Mouse (Mus musculus) urinary bladder, postnatal 14 days (tissue): Measurements from ENCODE around the gene Vmp1.

Experiments used
- DNase-seq: peaks from one replicate; pipeline ENCODE4 v3.0.0; 2021; ENCODE audit warnings: low spot score

Vmp1 gene

DNA sequence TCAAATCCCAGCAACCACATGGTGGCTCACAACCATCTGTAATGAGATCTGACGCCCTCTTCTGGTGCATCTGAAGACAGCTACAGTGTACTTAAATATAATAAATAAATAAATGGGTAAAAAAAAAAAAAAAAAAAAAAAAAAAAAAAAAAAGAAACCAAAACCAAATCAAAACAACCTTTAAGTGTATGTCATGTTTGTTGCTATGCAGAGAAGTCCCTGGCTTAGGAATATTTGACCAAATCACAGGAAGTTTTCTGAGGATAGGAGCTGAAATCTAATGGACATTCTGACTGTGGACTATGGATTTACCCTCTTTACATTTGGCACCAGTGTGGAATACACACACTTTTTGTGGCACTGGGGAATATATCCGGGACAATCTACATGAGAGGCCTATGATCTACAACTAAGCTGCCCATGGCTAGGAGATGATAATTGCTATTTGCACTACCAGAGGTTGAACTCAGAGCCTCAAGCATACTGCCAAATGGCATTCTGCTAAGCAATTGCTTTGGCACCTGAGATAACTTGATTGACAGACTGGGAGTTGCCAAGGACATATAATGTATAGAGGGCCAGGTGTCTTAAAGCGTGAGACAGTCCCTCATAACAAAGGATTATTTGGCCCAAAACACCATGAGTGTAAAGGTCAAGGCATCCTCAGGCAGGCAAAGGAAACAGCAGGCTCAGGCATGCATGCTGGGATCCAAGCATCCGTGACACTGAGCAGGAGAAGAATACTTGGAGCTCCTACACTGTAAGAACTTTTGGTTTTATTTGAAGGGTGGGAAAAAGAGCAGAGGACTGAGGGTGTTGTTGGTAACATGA lies 84.0 kb downstream of the Vmp1 start:
- no peak for DNase-seq

DNA sequence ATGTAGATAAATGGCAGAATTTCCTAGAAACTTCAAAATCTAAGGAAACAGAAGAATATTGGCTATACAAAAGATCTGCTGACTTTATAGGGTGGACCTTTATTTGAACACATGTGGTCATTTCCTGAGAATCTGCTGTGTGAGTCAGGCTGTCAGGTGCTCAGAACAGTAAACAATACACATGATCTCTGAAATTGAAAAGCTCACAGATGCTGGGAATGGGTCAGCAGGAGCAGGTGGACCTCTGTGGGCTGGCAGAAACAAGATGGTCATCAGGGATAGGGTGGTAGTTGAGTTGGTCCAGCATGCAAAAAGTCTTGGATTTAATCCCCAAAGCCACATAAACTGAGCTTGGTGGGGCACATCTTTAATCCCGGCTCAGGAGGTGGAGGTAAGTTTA lies 85.1 kb downstream of the Vmp1 start:
- DNase-seq: no peak

DNA sequence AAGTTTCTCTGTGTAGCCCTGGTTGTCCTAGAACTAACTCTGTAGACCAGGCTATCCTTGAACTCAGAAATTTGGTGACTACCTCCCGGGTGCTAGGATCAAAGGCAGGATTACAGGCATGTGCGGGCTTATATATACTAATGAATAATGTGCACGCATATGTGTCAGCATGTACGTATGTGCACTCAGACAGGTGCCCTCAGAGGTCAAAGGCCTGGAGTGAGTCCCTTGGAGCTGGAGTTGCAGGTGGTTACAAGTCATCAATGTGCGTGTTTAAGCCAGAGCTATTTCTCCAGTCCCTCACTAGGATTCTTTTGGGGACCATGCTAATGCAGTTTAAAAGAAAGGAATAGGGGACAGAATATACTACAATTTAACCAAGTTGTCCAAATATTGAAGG lies 85.5 kb downstream of the Vmp1 start:
- DNase-seq: no peak

DNA sequence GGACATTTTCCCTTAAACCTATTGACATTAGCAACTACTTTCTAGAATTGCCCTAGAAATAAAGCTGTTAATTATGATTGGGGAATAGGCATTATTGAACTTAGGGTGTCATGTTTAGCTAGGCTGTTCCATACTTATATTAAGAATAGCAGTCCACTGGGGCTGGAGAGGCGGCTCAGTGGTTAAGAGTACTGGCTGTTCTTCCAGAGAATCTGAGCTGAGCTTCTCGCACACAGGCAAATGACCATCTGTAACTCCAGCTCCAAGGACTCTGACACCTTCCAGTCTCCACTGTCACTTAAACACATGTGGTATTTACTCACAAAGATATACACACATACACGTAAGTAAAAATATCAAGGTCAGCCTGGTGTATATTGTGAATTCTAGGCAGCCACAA lies 86.7 kb downstream of the Vmp1 start:
- DNase-seq: no peak

DNA sequence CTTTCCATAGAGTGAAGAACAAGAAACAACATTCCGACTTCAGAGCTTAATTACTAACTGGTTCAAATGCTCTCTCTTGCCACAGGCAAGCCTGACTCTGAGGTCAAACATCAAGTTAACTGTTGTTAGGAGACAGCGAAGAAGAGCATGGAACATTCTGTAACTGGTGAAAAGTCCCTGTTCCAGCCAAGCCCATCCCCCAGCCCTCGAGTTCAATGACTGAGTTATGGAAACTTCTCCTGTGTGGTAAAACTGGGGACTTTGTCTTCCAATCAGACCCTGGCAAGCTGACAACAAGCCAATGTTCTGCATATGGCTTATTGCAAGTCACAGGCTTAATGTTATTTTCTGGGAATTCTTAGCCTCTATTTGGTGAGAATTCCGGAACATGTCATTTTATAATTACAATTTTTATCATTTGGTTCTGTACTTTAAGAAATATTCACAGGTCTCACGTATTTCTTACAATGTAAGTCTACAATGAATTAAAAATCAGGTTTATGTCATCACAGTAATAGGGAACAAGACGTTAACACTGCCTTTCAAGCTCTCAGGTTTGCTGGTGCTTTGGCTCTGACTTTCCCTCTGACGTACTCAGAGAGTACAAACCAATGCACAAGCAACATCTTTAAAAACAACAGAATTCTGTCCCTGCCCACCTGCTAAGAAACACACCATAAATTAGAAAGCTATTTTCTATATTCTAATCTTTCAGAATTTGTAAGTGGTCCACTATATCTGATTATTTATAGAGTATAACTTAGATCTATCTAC lies 87.3 kb downstream of the Vmp1 start:
- DNase-seq: peak; percentile 50

DNA sequence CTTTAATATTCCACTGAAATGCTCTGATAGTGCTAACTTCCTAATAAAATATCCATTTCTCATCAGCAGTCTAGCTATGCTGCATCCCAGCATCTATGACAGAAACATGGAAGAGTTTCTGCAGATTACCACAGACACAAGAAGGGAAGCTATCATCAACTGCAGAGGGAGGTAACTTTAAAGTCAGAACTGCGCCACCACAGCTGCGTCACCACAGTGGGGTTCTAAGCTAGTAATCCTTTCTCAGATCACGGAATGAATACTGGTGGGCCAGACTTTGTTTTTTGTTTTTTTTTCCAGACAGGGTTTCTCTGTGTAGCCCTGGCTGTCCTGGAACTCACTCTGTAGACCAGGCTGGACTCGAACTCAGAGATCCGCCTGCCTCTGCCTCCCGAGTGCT lies 88.3 kb downstream of the Vmp1 start:
- no peak for DNase-seq

DNA sequence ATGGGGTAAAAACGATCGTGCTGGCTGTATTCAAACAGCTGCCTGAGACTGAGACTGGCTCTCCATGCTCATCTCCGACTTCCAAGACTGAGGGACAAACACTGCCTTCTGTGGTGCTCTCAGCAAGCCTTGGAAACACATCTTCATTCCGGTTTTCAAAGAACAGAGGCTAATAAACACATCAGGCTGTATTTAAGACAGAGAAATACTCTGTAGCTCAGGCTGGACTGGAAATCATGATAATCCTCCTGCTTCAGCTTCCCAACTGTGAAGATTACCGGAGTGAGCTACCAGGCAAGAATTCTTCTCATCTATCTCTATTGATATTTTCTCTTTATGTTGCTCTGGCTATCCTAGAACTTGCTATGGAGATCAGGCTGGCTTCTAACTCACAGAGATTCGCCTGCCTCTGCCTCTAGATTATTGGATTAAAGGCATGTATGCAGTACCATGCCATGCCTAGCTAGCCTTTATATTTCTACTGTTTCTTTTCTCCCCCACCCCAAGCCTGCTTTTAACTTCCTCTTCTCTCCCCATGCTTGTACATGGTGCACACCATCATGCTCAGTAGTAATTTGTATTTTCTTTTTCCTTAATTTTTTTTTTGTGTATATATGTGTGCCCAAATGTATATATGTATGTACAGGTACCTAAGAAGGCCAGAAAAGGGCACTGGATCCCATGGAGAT lies 89.3 kb downstream of the Vmp1 start:
- no peak for DNase-seq

DNA sequence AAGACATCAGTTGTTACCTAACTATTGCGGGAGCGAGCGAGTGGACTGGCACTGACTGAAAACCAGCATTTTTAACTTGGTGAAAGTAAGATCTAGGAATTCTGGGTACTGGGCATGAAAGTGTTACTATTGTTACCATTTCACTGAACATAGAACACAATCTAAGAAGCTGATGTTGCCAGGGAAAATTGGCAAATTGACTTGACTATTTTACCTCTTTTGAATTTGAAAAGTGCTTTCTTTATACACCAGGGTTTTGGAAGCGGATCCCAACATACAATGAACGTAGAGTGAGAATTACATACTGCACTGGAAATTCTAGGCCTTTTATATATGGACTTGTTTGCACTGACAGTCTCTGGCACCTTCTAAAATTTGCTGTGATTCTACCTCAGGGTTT lies 90.2 kb downstream of the Vmp1 start:
- no peak for DNase-seq

DNA sequence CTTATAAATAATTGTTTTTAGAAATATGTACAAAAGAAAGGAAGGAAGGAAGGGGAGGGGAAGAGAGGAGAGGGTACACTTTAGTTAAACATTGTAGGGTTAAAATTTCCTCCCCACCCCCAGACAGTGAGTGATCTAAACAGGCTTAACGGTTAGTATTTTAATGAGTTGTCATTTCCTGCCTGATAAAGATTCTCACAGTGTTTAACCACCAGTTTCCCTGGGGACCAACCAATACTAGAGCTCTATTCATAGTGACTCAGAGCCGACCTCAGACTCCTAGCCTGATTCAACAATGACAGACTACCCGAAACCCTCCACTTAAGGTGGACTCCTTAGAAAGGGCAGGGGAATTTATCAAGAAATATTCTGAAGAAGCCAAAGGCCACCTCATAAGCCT lies 90.6 kb downstream of the Vmp1 start:
- no peak for DNase-seq

DNA sequence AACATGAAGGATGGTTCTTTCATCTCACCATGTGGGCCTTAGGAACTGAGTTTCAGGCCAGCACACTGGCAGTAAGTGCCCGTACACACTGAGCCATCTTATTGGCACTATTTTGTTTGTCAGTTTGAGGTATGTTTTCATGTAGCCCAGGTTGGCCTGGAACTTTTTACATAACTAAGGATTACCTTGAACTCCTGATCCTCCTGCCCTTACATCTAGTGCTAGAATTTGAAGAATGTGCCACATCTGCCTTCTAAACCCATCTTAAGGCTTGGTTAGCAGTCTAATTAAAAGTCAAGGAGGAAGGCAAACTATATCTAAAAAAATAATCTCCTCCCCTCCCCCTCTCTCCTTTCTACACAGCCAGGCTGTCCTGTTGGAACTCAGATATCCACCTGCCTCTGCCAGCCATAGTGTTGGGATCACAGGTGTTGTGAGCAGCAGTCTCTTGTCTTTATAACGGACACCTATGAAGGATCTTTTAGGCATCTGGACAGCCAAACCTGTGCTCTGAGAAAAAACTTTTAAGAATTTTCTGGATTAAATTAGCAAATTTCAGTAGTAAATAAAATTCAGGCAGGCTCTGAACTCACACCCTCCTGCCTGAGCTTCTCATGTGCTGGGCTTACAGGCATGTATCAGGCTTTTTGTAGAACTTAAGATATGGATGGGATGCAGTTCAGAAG lies 91.6 kb downstream of the Vmp1 start:
- no peak for DNase-seq

DNA sequence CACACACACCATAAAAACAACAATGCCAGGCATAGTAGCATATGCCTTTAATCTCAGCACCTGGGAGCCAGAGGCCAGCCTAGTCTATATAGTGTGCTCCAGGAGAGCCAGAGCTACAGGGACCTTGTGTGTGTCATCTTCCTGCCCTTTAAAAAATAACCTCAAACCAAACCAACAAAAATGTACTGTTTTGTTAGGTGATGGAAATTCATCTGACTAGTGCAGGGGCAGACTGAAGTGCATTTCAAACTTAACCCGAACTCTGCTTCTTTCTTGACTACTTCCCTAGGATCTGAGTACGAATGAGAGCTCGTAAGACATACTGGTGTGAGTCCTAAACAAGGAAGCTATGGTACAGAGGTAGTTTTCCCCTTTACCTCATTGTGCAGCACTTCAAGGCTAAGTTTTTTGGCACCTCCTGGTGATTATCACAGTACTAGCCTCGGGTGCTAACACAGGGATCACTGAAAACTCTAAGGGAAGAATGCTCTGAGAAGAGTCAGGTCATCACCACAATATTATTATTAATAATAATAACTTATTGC lies 92.3 kb downstream of the Vmp1 start:
- no peak for DNase-seq

DNA sequence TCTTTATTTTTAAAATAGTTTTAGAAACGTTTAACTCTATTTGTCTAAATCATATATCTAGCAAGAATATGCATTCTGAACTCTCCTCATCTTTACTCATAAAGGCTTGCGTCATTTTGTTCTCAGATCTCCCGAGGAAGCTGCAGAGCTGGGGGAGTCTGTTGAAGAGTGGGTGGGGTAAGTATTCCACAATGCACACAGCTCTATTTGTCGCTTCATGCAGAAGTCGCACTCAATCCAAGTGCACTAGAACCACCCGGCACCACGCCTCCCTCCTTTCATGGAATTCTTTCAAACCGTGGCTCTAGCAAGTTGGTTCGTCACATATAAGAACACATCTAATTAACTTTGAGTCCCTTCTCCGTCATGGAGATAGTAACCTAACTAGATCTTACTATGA lies 93.1 kb downstream of the Vmp1 start:
- no peak for DNase-seq

DNA sequence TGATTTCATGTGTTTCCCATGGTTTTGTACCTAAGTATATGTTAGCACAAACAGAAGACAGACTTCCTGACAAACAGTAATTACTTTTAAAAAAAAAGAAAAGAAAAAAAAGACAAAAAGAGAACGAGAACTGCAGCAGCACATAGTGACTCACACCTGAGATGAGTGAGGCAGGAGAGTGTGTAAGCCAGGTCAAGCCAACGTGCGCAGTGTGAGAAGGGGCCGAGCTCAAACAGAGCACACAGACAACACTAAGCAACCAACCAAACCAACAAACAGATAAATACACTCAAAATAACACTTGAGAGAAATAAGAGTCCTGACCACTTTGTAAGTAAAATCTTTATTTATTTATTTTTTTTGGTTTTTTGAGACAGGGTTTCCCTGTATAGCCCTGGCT lies 93.6 kb downstream of the Vmp1 start:
- DNase-seq: no peak

DNA sequence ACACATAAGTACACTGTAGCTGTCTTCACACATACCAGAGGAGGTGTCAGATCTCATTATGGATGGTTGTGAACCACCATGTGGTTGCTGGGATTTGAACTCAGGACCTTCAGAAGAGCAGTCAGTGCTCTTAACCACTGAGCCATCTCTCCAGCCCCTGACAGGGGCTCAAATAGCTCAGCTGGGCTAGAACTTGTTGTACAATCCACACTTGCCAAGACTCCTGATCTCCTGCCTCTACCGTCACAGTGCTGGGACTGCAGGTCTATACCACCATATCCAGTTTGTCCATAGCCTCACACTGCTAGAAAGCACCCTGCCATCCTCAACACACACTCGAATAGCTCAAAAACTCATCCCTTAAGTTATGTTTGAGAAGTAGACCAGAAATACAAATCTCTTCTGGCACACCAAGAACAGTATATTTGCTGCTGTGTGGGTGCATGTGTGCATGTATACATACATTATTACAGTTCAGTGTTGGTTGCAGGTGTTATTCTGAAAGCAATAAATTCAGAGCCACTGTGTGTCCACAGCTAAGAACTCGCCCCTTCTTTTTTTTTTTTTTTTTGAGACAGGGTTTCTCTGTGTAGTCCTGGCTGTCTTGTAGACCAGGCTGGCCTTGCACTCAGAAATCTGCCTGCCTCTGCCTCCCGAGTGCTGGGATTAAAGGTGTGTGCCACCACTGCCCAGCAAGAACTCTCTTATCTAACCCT lies 94.9 kb downstream of the Vmp1 start:
- DNase-seq: no peak

DNA sequence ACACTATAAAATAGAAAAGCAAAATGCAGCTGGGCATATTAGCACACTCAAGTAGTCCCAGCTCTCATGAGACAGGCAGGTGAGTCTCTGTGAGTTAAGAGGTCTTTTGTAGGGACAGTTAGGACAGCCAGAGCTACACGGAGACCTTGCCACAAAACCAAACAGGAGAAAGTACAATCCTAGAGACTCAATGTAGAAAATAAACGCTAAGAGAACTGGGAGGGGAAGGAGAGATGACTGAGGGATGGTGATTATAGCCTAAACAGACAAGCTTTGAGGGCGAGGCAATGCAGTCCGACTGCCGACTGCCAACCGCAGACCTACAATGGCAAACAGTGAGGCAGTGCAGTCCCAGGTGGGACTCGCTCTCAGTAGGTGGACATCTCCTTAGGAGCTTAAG lies 95.8 kb downstream of the Vmp1 start:
- no peak for DNase-seq

DNA sequence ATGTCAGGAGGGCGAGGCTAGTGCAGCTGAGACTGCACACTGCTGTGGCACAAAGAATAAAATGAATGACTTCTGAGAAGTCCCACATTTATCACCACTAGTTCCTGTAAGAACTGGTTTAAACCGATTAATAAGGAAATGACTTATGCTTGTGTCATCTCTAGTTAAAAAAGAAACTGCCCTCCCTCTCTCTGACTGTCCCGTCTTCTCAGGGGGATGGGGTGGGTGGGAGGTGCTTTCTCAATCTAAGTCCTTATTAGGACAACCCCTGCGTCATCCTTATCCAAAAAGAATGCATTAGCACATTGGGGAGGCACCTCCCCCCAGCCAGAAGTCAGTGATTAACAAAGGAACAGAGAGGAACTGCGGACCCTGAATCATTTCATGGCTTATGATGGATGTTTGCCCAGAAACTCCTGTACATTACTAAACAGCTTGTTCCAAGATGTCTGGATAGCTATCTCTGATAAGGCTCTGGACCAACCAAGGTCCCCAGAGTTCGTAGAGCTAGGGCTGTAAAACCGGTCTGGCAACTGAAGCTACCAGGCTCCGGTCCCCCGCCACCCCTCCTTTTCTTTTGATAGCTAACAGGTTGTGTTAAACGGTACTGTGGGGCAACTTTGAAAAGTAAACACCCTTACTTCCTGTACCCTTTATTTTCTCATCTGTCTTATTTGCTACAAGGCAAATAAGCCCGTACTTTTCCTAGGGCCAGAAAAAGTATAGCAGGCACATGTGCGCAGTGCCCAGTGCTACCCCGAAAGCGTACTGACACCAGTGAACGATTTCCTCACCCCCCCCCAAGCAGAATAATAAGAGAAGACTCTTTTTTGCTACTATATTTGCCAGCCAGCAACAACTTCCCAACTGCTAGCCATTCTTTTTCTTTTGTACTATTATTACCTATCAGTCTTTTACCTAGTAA lies 96.5 kb downstream of the Vmp1 start:
- peak; percentile 92 for DNase-seq

DNA sequence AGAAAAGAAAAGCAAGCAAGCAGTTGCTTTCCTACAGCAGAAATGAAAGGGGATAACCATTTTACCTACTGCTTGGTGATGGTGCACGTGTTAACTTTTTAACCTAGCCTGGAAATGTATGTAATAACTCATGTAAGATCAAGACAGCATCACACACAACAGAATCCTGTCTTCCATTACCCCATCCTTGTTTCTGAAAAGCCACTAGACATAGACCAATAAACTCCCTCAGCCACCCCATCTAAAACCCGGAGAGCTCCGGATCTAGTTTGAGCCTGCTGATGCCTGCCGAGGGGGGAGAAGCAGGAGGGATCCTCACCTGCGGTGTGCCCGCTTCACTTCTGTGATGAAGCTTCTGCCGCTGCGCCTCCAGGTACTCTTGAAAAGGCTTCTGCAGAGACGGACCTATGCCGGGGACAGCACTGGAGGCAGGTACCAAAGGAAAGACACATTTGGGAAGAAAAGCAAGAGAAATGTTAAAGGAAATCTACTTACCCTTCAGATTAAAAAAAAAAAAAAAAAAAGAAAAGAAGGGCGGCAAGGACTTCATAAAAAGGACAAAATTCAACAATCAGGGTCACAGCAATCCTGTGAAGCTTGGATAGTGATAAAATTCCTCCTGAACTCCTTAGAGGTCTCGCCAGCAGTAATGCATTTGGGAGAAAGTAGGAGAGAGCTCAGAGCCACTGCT lies 97.3 kb downstream of the Vmp1 start:
- no peak for DNase-seq

DNA sequence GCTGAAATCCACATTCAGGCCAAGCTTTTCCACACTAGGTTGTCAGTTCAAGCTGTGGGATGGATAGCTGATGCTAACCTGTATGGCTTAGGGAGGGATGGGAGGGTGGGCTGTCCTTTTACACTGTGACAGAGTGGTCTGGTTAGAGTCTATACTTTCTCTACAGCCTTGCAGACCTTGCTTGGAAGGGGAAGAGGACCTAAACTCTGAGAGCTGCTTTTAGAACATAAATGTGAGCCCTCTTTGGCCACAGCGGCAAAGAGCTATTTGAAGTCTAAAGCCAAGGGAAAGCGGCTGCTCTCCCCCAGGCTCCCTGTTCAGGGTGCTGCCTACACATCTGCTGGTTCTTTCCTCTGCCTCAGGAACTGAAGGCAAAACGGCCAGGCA lies 98.0 kb downstream of the Vmp1 start:
- no peak for DNase-seq

DNA sequence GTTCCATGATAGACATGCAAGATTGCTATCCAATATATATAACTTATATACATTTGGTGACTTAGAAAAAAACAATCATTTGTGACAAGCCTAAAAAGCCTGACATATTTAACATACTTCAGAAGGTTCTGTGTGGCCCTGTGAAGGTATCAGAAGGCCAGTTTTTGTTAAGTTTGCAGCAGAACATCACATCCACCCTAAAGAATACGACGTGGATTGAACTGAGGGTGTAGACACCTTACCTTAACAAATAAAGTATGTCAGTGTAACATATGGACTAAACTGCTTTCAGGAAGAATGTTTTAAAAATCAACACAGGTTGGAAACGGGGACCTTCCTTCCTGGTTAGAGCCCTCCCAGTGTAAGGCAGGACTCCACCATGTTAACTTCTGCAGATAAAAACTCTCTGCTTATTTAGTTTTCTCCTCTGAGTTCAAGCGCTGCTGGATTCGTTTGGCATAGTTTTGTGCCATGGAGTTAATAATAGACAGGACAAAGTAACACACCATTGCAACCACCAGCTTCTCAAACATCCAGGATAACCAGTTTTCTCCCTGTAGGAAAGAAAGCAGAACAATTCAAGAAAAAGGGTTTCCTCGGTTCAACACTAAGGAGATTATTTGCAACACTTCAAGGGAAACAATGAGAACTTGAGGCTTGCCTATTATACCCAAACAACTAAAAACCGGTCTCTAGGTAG lies 98.6 kb downstream of the Vmp1 start:
- no peak for DNase-seq
